9 mouse cellular contexts compared by ENCODE assay signal in the genomic region with DNA sequence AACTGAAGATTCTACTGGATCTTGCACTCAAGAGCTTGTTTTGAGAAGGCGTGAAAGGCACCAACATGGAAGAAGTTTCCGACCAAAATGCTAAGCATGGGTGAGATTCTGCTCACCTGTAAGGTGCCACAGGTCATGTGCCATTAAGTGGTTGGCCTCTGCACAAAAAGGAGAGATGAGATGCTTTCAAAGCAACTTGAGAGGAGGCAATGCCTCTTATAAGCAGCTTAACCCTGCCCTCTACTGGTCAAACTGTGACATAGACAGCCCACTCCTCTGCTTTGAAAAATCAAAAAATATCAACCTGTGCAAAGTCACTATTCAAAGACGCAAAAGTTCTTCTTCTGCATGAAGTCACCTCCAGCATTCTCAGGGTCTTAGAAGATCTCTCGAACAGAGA. TPM values are rescaled to one million over a fixed set of nuclear protein-coding genes. Genes with fewer than 3 reads are reported as not detected.
DNase-seq lines count a peak whose midpoint lies in the region; ATAC-seq and TF ChIP-seq lines count a peak whose summit lies in the region.
"Had no signal": no experiment of that assay in that cellular context is flagged by ENCODE, and none has a peak within 500 bp of the region (broad histone marks: within the 10 kb centered on the region; RNA-seq: fewer than 3 reads in every experiment).

No protein-coding gene starts in this region.

- no peaks in the 10 kb centered on the region for H3K27me3 ChIP-seq in intestine, embryonic 14.5 days (replicated peaks; ENCODE audit: control insufficient read depth, insufficient read depth, low read length)
- H3K27me3 ChIP-seq in intestine, embryonic 15.5 days (replicated peaks): no peaks in the 10 kb centered on the region
- H3K27me3 ChIP-seq: liver, embryonic 15.5 days had no signal

- peaks cover 7% of the 10 kb centered on the region; the same call in 1 of the 2 replicates for H3K36me3 ChIP-seq in intestine, embryonic 14.5 days (ENCODE audit: control insufficient read depth, insufficient read depth, low read length)
- H3K36me3 ChIP-seq in intestine, embryonic 15.5 days: no peaks in the 10 kb centered on the region
- H3K36me3 ChIP-seq in ES-E14 (ENCODE audit: control insufficient read depth, insufficient read depth, low read length, poor library complexity, severe bottlenecking): 0 out of 2 replicates have a peak, but pooled peaks cover 2% of the 10 kb centered on the region

- DNase-seq in intestine, embryonic 14.5 days (ENCODE audit: low spot score): peak; percentile 61
- DNase-seq in 3T3-L1 (ENCODE audit: low read depth, low spot score) (peak; percentile 69), ES-E14 (ENCODE audit: low read depth, low spot score) (peak; percentile 33)
- peak; percentile 38 for DNase-seq in lung, postnatal 10 days
- DNase-seq in retina, postnatal 1 day: peak; percentile 71
- DNase-seq in ovary, adult 18-20 months (ENCODE audit: low spot score): no peak

- ATAC-seq in intestine, embryonic 14.5 days (replicated peaks; ENCODE audit: low FRiP score, low TSS enrichment, low read depth): peak; percentile 21; the same call in 1 of the 2 replicates
- ATAC-seq in intestine, embryonic 15.5 days: no peak
- peak; percentile 74; the same call in 1 of the 2 replicates for ATAC-seq in erythroblast, adult 5-6 weeks (replicated peaks; ENCODE audit: low FRiP score, poor library complexity, severe bottlenecking)

- H3K4me1 ChIP-seq in intestine, embryonic 14.5 days (replicated peaks; ENCODE audit: control insufficient read depth, insufficient read depth, low read length): peaks cover 2% of the 10 kb centered on the region; the same call in 1 of the 2 replicates
- H3K4me1 ChIP-seq in intestine, embryonic 15.5 days (replicated peaks): no peaks in the 10 kb centered on the region
- no peaks in the 10 kb centered on the region; a peak in 1 of 4 replicates for H3K4me1 ChIP-seq in ES-E14 (ENCODE audit: control insufficient read depth in 2 of 2, insufficient read depth in 2 of 2, low read length in 2 of 2, poor library complexity in 1 of 2)

- no peak overlapping the region for H3K4me3 ChIP-seq in intestine, embryonic 14.5 days (ENCODE audit: low read depth, low read length)
- no peak overlapping the region for H3K4me3 ChIP-seq in intestine, embryonic 15.5 days (replicated peaks)
- H3K4me3 ChIP-seq in ES-E14 (ENCODE audit: insufficient read depth in 1 of 2, low read depth in 1 of 2, low read length in 2 of 2, poor library complexity in 1 of 2, severe bottlenecking in 1 of 2): no peak overlapping the region
- H3K4me3 ChIP-seq: liver, embryonic 15.5 days had no signal

- no peak overlapping the region for H3K9ac ChIP-seq in intestine, embryonic 14.5 days (ENCODE audit: low read length)
- H3K9ac ChIP-seq in intestine, embryonic 15.5 days: no peak overlapping the region
- no peak overlapping the region for H3K9ac ChIP-seq in ES-E14 (ENCODE audit: insufficient read depth, low read depth, low read length, poor library complexity, severe bottlenecking)
- H3K9ac ChIP-seq: liver, embryonic 15.5 days had no signal

- H3K9me3 ChIP-seq in intestine, embryonic 14.5 days (ENCODE audit: control insufficient read depth, low read length): no peaks in the 10 kb centered on the region
- no peaks in the 10 kb centered on the region for H3K9me3 ChIP-seq in intestine, embryonic 15.5 days
- H3K9me3 ChIP-seq in ES-E14 (ENCODE audit: control insufficient read depth, insufficient read depth, low read depth, low read length): no peaks in the 10 kb centered on the region
- H3K9me3 ChIP-seq: liver, embryonic 15.5 days had no signal

- no peak overlapping the region for H3K4me2 ChIP-seq in intestine, embryonic 14.5 days (ENCODE audit: low read length)
- no peak overlapping the region for H3K4me2 ChIP-seq in intestine, embryonic 15.5 days (replicated peaks)
- H3K4me2 ChIP-seq: liver, embryonic 15.5 days had no signal

- 57% methylated on average over 4 of the region's 4 CpGs for WGBS in intestine, embryonic 14.5 days
- WGBS in intestine, embryonic 15.5 days: 52% methylated on average over 4 of the region's 4 CpGs

- in situ Hi-C loops in ES-E14 (cut with MboI; ENCODE audit: low sequenced_read_pairs in 2 of 2, unreplicated experiment in 2 of 2): no loop called here

- no peak overlapping the region for H3K27ac ChIP-seq in intestine, embryonic 14.5 days (ENCODE audit: low read depth)
- no peak overlapping the region for H3K27ac ChIP-seq in intestine, embryonic 15.5 days
- H3K27ac ChIP-seq in ES-E14 (ENCODE audit: insufficient read depth, low read depth, low read length, poor library complexity, severe bottlenecking): no peak overlapping the region
- H3K27ac ChIP-seq: liver, embryonic 15.5 days had no signal

TF ChIP-seq in ES-E14, 5 proteins besides CTCF, POLR2A, EP300 and RAD21:
- TF ChIP-seq ZC3H11A (IDR thresholded peaks at IDR 0.05; ENCODE audit: borderline replicate concordance, low read depth, low read length) (peak; percentile 58; the same call in 1 of the 2 replicates), MAFK (IDR thresholded peaks at IDR 0.05; ENCODE audit: insufficient read depth, low read depth, low read length) (no peak)

RNA-seq across cellular contexts. Expression of gene Rsu1, which starts 6.3 kb away (rescaled TPM):
- 122 and 141 TPM in 2 replicates for polyA plus RNA-seq in intestine, embryonic 14.5 days (2014; fragmentation: Nextera tagmentation; extraction: Ambion mirVana)
- 102 and 125 TPM in 2 replicates for polyA plus RNA-seq in intestine, embryonic 15.5 days (2015; fragmentation: Nextera tagmentation; extraction: Ambion mirVana)
- 63.4 and 65.1 TPM in 2 replicates for total RNA-seq in ES-E14 (2012; rRNA removed)
- 38.4 and 38.5 TPM in 2 replicates for total RNA-seq in erythroblast, adult 5-6 weeks (2015; ENCODE audit: low replicate concordance)
- 24.4 and 49.3 TPM in 2 replicates for total RNA-seq in erythroblast, adult 5-6 weeks (2017; ENCODE audit: low replicate concordance)
